Comparison of ENCODE assay signal across 26 mouse cellular contexts in genomic region chr5:143581874-143582273, GRCm38 (mm10). TPM values are rescaled to one million over a fixed set of nuclear protein-coding genes. Genes with fewer than 3 reads are reported as not detected.
DNase-seq lines count a peak whose midpoint lies in the region; ATAC-seq lines count a peak whose summit lies in the region.
"Had no signal": no experiment of that assay in that cellular context is flagged by ENCODE, and none has a peak within 500 bp of the region (broad histone marks: within the 10 kb centered on the region; RNA-seq: fewer than 3 reads in every experiment).

No protein-coding gene starts in this region.

- H3K9me3 ChIP-seq in heart, embryonic 15.5 days (replicated peaks), result no peaks in the 10 kb centered on the region
- no peaks in the 10 kb centered on the region for H3K9me3 ChIP-seq in heart, embryonic 12.5 days (replicated peaks)
- H3K9me3 ChIP-seq: embryonic facial prominence, embryonic 13.5 days; forebrain, embryonic 15.5 days; hindbrain, embryonic 13.5 days; lung, embryonic 15.5 days had no signal

- no peak overlapping the region for H3K9ac ChIP-seq in heart, embryonic 15.5 days
- no peak overlapping the region for H3K9ac ChIP-seq in heart, embryonic 12.5 days
- H3K9ac ChIP-seq: embryonic facial prominence, embryonic 13.5 days; forebrain, embryonic 15.5 days; hindbrain, embryonic 13.5 days; limb, embryonic 13.5 days; lung, embryonic 15.5 days had no signal

- H3K4me3 ChIP-seq in heart, embryonic 15.5 days, result no peak overlapping the region
- no peak overlapping the region for H3K4me3 ChIP-seq in heart, embryonic 12.5 days
- H3K4me3 ChIP-seq: embryonic facial prominence, embryonic 13.5 days; forebrain, embryonic 10.5 days; forebrain, embryonic 15.5 days; hindbrain, embryonic 13.5 days; limb, embryonic 13.5 days; lung, embryonic 15.5 days; midbrain, embryonic 10.5 days had no signal

- no peak for ATAC-seq in heart, embryonic 15.5 days (replicated peaks; ENCODE audit: insufficient number of reproducible peaks, insufficient read depth, low FRiP score, low read depth)
- no peak for ATAC-seq in heart, embryonic 12.5 days (ENCODE audit: insufficient number of reproducible peaks, low FRiP score)
- ATAC-seq: CD4-positive, CD25-positive, alpha-beta regulatory T cell, adult 4 months; forebrain, embryonic 15.5 days; intestine, embryonic 16.5 days had no signal

- H3K27me3 ChIP-seq in heart, embryonic 15.5 days, result no peaks in the 10 kb centered on the region
- H3K27me3 ChIP-seq in heart, embryonic 12.5 days (replicated peaks), result no peaks in the 10 kb centered on the region
- H3K27me3 ChIP-seq: embryonic facial prominence, embryonic 13.5 days; forebrain, embryonic 15.5 days; hindbrain, embryonic 13.5 days; limb, embryonic 13.5 days; lung, embryonic 15.5 days had no signal

- H3K4me1 ChIP-seq in heart, embryonic 15.5 days (replicated peaks), result peaks cover 9% of the 10 kb centered on the region
- H3K4me1 ChIP-seq in heart, embryonic 12.5 days (replicated peaks), result peaks cover 2% of the 10 kb centered on the region; the same call in 1 of the 2 replicates
- H3K4me1 ChIP-seq: embryonic facial prominence, embryonic 13.5 days; forebrain, embryonic 10.5 days; forebrain, embryonic 15.5 days; hindbrain, embryonic 13.5 days; lung, embryonic 15.5 days; midbrain, embryonic 10.5 days had no signal

- H3K36me3 ChIP-seq in heart, embryonic 15.5 days, result no peaks in the 10 kb centered on the region
- H3K36me3 ChIP-seq in heart, embryonic 12.5 days, result 0 out of 2 replicates have a peak, but pooled peaks cover 2% of the 10 kb centered on the region
- H3K36me3 ChIP-seq: embryonic facial prominence, embryonic 13.5 days; forebrain, embryonic 10.5 days; forebrain, embryonic 15.5 days; hindbrain, embryonic 13.5 days; limb, embryonic 13.5 days; lung, embryonic 15.5 days; midbrain, embryonic 10.5 days had no signal

- 0 out of 2 replicates have a peak overlapping the region, but pooled peaks have one; percentile 8 for H3K27ac ChIP-seq in heart, embryonic 15.5 days
- no peak overlapping the region for H3K27ac ChIP-seq in heart, embryonic 12.5 days (ENCODE audit: poor library complexity, severe bottlenecking)
- H3K27ac ChIP-seq: embryonic facial prominence, embryonic 13.5 days; forebrain, embryonic 10.5 days; forebrain, embryonic 15.5 days; hindbrain, embryonic 13.5 days; limb, embryonic 13.5 days; lung, embryonic 15.5 days; midbrain, embryonic 10.5 days had no signal

- DNase-seq in left cerebral cortex, adult 11 months (ENCODE audit: low spot score), result peak; percentile 8
- no peak for DNase-seq in left cerebral cortex, adult 18-20 months (ENCODE audit: low spot score in 2 of 2)
- DNase-seq in right cerebral cortex, postnatal 10 days (ENCODE audit: low spot score in 2 of 2), result peak; percentile 55 to 60
- DNase-seq in right cerebral cortex, postnatal 36 days (ENCODE audit: low spot score in 2 of 2), result no peak
- no peak for DNase-seq in adrenal gland, postnatal 10 days
- DNase-seq: adrenal gland, postnatal 25 days; cerebellum, adult 18-20 months; cerebellum, postnatal 10 days; gastrocnemius, postnatal 10 days; heart, postnatal 36 days; kidney, postnatal 14 days; right cerebral cortex, postnatal 25 days; thymus, postnatal 14 days had no signal

- 60% methylated on average over 8 of the region's 8 CpGs for WGBS in heart, embryonic 15.5 days
- 56% methylated on average over 8 of the region's 8 CpGs for WGBS in heart, embryonic 12.5 days

- no peak overlapping the region for H3K4me2 ChIP-seq in heart, embryonic 15.5 days
- H3K4me2 ChIP-seq in heart, embryonic 12.5 days, result no peak overlapping the region
- H3K4me2 ChIP-seq: embryonic facial prominence, embryonic 13.5 days; forebrain, embryonic 15.5 days; heart, embryonic 11.5 days; hindbrain, embryonic 13.5 days; limb, embryonic 13.5 days; liver, embryonic 11.5 days; lung, embryonic 15.5 days had no signal

RNA-seq across cellular contexts. Expression of gene Cyth3, which starts 40.4 kb away (rescaled TPM):
- polyA plus RNA-seq in heart, embryonic 15.5 days (2015; fragmentation: Nextera tagmentation; extraction: Ambion mirVana), result 49.9 and 57.6 TPM in 2 replicates
- 41.8 and 41.9 TPM in 2 replicates for polyA plus RNA-seq in heart, embryonic 12.5 days (2016; fragmentation: Nextera tagmentation; extraction: Ambion mirVana)
- 10 to 100 TPM; 31.2 to 34.7 TPM for total RNA-seq in left cerebral cortex, adult 18-20 months (2021)
- 100 to 1,000 TPM; 123 to 151 TPM for total RNA-seq in adrenal gland, postnatal 10 days (2021)

RNA-seq across cellular contexts. Expression of gene Rac1, which starts 54.0 kb away (rescaled TPM):
- 322 and 367 TPM in 2 replicates for polyA plus RNA-seq in heart, embryonic 15.5 days (2015; fragmentation: Nextera tagmentation; extraction: Ambion mirVana)
- polyA plus RNA-seq in heart, embryonic 12.5 days (2016; fragmentation: Nextera tagmentation; extraction: Ambion mirVana), result 401 and 418 TPM in 2 replicates
- 100 to 1,000 TPM; 358 to 380 TPM for total RNA-seq in left cerebral cortex, adult 18-20 months (2021)
- total RNA-seq in adrenal gland, postnatal 10 days (2021), result 100 to 1,000 TPM; 345 to 351 TPM

Comparison
In these comparisons a context has a peak if more than half of its experiments do, and no peak if none do; other contexts are left out.
1. DNase-seq: peak in left cerebral cortex, adult 11 months (single experiment) and right cerebral cortex, postnatal 10 days (2 of 2); none in left cerebral cortex, adult 18-20 months (0 of 2), right cerebral cortex, postnatal 36 days (0 of 2) and adrenal gland, postnatal 10 days (single experiment).